Mouse (Mus musculus): ENCODE measurements around the gene Map7. TPM values are rescaled to one million over a fixed set of nuclear protein-coding genes. Genes with fewer than 3 reads are reported as not detected.

The Map7 gene
- polyA plus RNA-seq, 1 experiment from 2014 or later: 14.5 TPM

GRCm38 (mm10) chr10:20220443-20221071, 72.3 kb downstream of the Map7 start:
- no peak for TF ChIP-seq CTCF (IDR thresholded peaks at IDR 0.05)

GRCm38 (mm10) chr10:20222011-20222410, 73.7 kb downstream of the Map7 start:
- DNase-seq (ENCODE audit: low read depth, low spot score) (no peak), ATAC-seq (no peak)
- POLR2A ChIA-PET: no interaction called here
- in situ Hi-C loops (cut with MboI; ENCODE audit: low pct_unique_long_range_greater_than_20kb): no loop called here
- no peak for TF ChIP-seq CTCF (IDR thresholded peaks at IDR 0.05)
- CTCF ChIA-PET: no interaction called here
- no peaks in the 10 kb centered on the region for H3K27me3 ChIP-seq

More at GRCm38 (mm10) chr10:20220443-20221071, 72.3 kb downstream of the Map7 start:
- H3K27me3 ChIP-seq: no peaks in the 10 kb centered on the region
- DNase-seq (ENCODE audit: low read depth, low spot score): no peak
- ChIA-PET POLR2A (interaction anchor here (0.6 kb wide), 1 partner anchor 19 kb away, joined by 5 read pairs; no protein-coding TSS in a partner anchor), CTCF (interaction anchor here (0.9 kb wide), 1 partner anchor 68 kb away, joined by 3 read pairs; no protein-coding TSS in a partner anchor)
- in situ Hi-C loops (cut with MboI; ENCODE audit: low pct_unique_long_range_greater_than_20kb): no loop called here
- no peak for ATAC-seq

- TF ChIP-seq CTCF (IDR thresholded peaks at IDR 0.05): no peak
- DNase-seq (ENCODE audit: low read depth, low spot score) (no peak), ATAC-seq (no peak)
- H3K27me3 ChIP-seq: no peaks in the 10 kb centered on the region
- POLR2A ChIA-PET: interaction anchor here (1.5 kb wide), 1 partner anchor 14 kb away, joined by 3 read pairs; no protein-coding TSS in a partner anchor
- in situ Hi-C loops (cut with MboI; ENCODE audit: low pct_unique_long_range_greater_than_20kb): no loop called here
- CTCF ChIA-PET: interaction anchor here (1.0 to 1.2 kb wide), 3 partner anchors 10 to 17 kb away, joined by 3 to 4 read pairs (median 4); no protein-coding TSS in a partner anchor
Observed at GRCm38 (mm10) chr10:20226728-20227127, 78.5 kb downstream of the Map7 start.

- TF ChIP-seq CTCF (IDR thresholded peaks at IDR 0.05): no peak
- H3K27me3 ChIP-seq: no peaks in the 10 kb centered on the region
- ATAC-seq (no peak), DNase-seq (ENCODE audit: low read depth, low spot score) (no peak)
- ChIA-PET POLR2A (no interaction called here), CTCF (no interaction called here)
- in situ Hi-C loops (cut with MboI; ENCODE audit: low pct_unique_long_range_greater_than_20kb): no loop called here
Observed at GRCm38 (mm10) chr10:20230026-20230425, 81.8 kb downstream of the Map7 start.

- TF ChIP-seq CTCF (IDR thresholded peaks at IDR 0.05): no peak
- H3K27me3 ChIP-seq: no peaks in the 10 kb centered on the region
- no peak for ATAC-seq
- CTCF ChIA-PET: no interaction called here
- in situ Hi-C loops (cut with MboI; ENCODE audit: low pct_unique_long_range_greater_than_20kb): no loop called here
- POLR2A ChIA-PET: no interaction called here
- no peak for DNase-seq (ENCODE audit: low read depth, low spot score)
Observed at GRCm38 (mm10) chr10:20233451-20233850, 85.2 kb downstream of the Map7 start.

- ChIA-PET POLR2A (no interaction called here), CTCF (no interaction called here)
- TF ChIP-seq CTCF (IDR thresholded peaks at IDR 0.05): no peak
- no peak for DNase-seq (ENCODE audit: low read depth, low spot score)
- in situ Hi-C loops (cut with MboI; ENCODE audit: low pct_unique_long_range_greater_than_20kb): no loop called here
- no peak for ATAC-seq
- no peaks in the 10 kb centered on the region for H3K27me3 ChIP-seq
Observed at GRCm38 (mm10) chr10:20234466-20234865, 86.2 kb downstream of the Map7 start.

- in situ Hi-C loops (cut with MboI; ENCODE audit: low pct_unique_long_range_greater_than_20kb): no loop called here
- DNase-seq (ENCODE audit: low read depth, low spot score) (no peak), ATAC-seq (no peak)
- no peaks in the 10 kb centered on the region for H3K27me3 ChIP-seq
- TF ChIP-seq CTCF (IDR thresholded peaks at IDR 0.05): no peak
- CTCF ChIA-PET: interaction anchor here (1.9 kb wide), 1 partner anchor 9 kb away, joined by 4 read pairs; no protein-coding TSS in a partner anchor
- POLR2A ChIA-PET: no interaction called here
Observed at GRCm38 (mm10) chr10:20235656-20236055, 87.4 kb downstream of the Map7 start.

GRCm38 (mm10) chr10:20236241-20236640, 88.0 kb downstream of the Map7 start:
- ChIA-PET CTCF (interaction anchor here (1.9 kb wide), 1 partner anchor 10 kb away, joined by 4 read pairs; no protein-coding TSS in a partner anchor), POLR2A (no interaction called here)
- ATAC-seq (no peak), DNase-seq (ENCODE audit: low read depth, low spot score) (no peak)
- in situ Hi-C loops (cut with MboI; ENCODE audit: low pct_unique_long_range_greater_than_20kb): no loop called here
- H3K27me3 ChIP-seq: no peaks in the 10 kb centered on the region
- TF ChIP-seq CTCF (IDR thresholded peaks at IDR 0.05): no peak

- ChIA-PET POLR2A (no interaction called here), CTCF (interaction anchor here (1.4 to 1.9 kb wide), 2 partner anchors 12 to 22 kb away, joined by 4 to 6 read pairs; no protein-coding TSS in a partner anchor)
- DNase-seq (ENCODE audit: low read depth, low spot score) (no peak), ATAC-seq (no peak)
- no peak for TF ChIP-seq CTCF (IDR thresholded peaks at IDR 0.05)
- H3K27me3 ChIP-seq: no peaks in the 10 kb centered on the region
- in situ Hi-C loops (cut with MboI; ENCODE audit: low pct_unique_long_range_greater_than_20kb): no loop called here
Observed at GRCm38 (mm10) chr10:20238281-20238680, 90.0 kb downstream of the Map7 start.

GRCm38 (mm10) chr10:20240858-20241257, 92.6 kb downstream of the Map7 start:
- POLR2A ChIA-PET: interaction anchor here (0.9 to 1.0 kb wide), 2 partner anchors 10 to 14 kb away, joined by 3 to 4 read pairs; no protein-coding TSS in a partner anchor
- no peak for ATAC-seq
- no peak for DNase-seq (ENCODE audit: low read depth, low spot score)
- no peak for TF ChIP-seq CTCF (IDR thresholded peaks at IDR 0.05)
- H3K27me3 ChIP-seq: no peaks in the 10 kb centered on the region
- in situ Hi-C loops (cut with MboI; ENCODE audit: low pct_unique_long_range_greater_than_20kb): no loop called here
- CTCF ChIA-PET: interaction anchor here (1.3 kb wide), 1 partner anchor 38 kb away, joined by 4 read pairs; no protein-coding TSS in a partner anchor

GRCm38 (mm10) chr10:20243321-20243720, 95.0 kb downstream of the Map7 start:
- ATAC-seq: no peak
- CTCF ChIA-PET: interaction anchor here (0.6 to 1.4 kb wide), 3 partner anchors 9 to 28 kb away, joined by 3 read pairs; no protein-coding TSS in a partner anchor

More at GRCm38 (mm10) chr10:20243321-20243720, 95.0 kb downstream of the Map7 start:
- in situ Hi-C loops (cut with MboI; ENCODE audit: low pct_unique_long_range_greater_than_20kb): no loop called here
- TF ChIP-seq CTCF (IDR thresholded peaks at IDR 0.05): no peak
- H3K27me3 ChIP-seq: no peaks in the 10 kb centered on the region
- DNase-seq (ENCODE audit: low read depth, low spot score): no peak
- POLR2A ChIA-PET: interaction anchor here (0.6 to 1.0 kb wide), 3 partner anchors 16 to 70 kb away, joined by 3 to 7 read pairs (median 3); no protein-coding TSS in a partner anchor
